Mouse (Mus musculus) cerebellum, adult 2 months (tissue): ENCODE measurements around the gene Itprid1.

Source experiments
- CTCF ChIP-seq: fragments of 200-500 bp; IDR thresholded peaks from 2 replicates; pipeline ENCODE4 v1.5.1; 2011; ENCODE audit warnings: low read depth, mild to moderate bottlenecking, control low read depth, low read length, moderate library complexity, borderline replicate concordance; ENCODE audit not compliant: insufficient read depth
- POLR2A ChIP-seq: fragments of 200-500 bp; IDR thresholded peaks from 2 replicates; pipeline ENCODE4 v1.6.1; 2011; ENCODE audit warnings: low read length, control low read depth, borderline replicate concordance; ENCODE audit not compliant: insufficient read depth

GRCm38 (mm10) chr6:56019632-56020031, 182.9 kb downstream of the Itprid1 start:
- TF ChIP-seq CTCF (no peak), POLR2A (no peak)
